Mouse (Mus musculus): ENCODE measurements around the gene Rbm45. TPM values are rescaled to one million over a fixed set of nuclear protein-coding genes. Genes with fewer than 3 reads are reported as not detected.

Rbm45 gene
- polyA plus RNA-seq, 1 experiment from 2014 or later: 14.6 TPM

- Histone ChIP-seq H3K4me1 (replicated peaks) (no peaks in the 10 kb centered on the region), H3K27ac (no peak overlapping the region), H3K27me3 (peaks cover 21% of the 10 kb centered on the region), H3K9ac (no peak overlapping the region), H3K4me2 (no peak overlapping the region), H3K4me3 (no peak overlapping the region), H3K36me3 (no peaks in the 10 kb centered on the region), H3K9me3 (replicated peaks) (no peaks in the 10 kb centered on the region)
- ATAC-seq (replicated peaks; ENCODE audit: insufficient number of reproducible peaks, insufficient read depth, low FRiP score, low read depth): no peak
Measured at GRCm38 (mm10) chr2:76400178-76400577, 30.4 kb downstream of the Rbm45 start.

DNA sequence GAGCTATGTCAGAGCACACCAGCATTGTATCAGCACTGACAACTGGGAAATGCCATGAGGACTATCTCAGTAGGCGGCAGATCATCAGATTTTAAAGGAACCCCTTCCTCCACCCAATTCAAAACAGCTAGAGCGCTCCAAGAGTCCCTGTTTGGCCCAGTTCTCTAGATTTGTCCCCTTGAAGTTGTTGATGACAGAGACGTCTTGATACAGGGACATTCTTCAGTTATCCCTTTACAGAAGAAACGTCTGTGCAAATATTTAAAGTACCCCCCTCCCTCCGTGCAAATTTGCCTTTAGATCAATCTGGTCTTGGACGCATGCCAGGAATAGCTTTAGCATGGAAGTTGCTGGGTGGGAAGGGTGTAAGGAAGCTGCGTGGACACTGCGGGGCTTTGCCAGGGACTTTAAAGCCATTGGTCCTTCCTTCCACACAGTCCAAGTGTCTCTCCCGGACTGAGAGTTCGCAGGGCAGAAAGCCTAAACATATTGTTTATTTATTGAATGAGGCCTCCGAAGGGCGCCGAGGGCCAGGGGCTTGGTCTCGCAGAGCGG, 35.9 kb downstream of the Rbm45 start:
- ATAC-seq (replicated peaks; ENCODE audit: insufficient number of reproducible peaks, insufficient read depth, low FRiP score, low read depth): 0 out of 2 replicates have a peak, but pooled peaks have one; percentile 8
- peaks cover 7% of the 10 kb centered on the region for H3K4me1 ChIP-seq (replicated peaks)
- H3K4me3 ChIP-seq: peak overlapping the region; percentile 93
- H3K9me3 ChIP-seq (replicated peaks): no peaks in the 10 kb centered on the region
- H3K27ac ChIP-seq: peak overlapping the region; percentile 66
- peak overlapping the region; percentile 88 for H3K9ac ChIP-seq
- 4% methylated on average over 15 of the region's 15 CpGs for WGBS
- H3K4me2 ChIP-seq: peak overlapping the region; percentile 99
- no peaks in the 10 kb centered on the region for H3K36me3 ChIP-seq
- peaks cover 25% of the 10 kb centered on the region for H3K27me3 ChIP-seq

GRCm38 (mm10) chr2:76406151-76406936, 36.6 kb downstream of the Rbm45 start, which contains the start of gene Osbpl6:
Gene Osbpl6, plus strand, starts transcription at chr2:76406508.
- Histone ChIP-seq H3K4me1 (replicated peaks) (peaks cover 7% of the 10 kb centered on the region), H3K9me3 (replicated peaks) (no peaks in the 10 kb centered on the region), H3K36me3 (no peaks in the 10 kb centered on the region), H3K9ac (peak within 1 kb of the TSS; percentile 88), H3K4me2 (peak within 1 kb of the TSS; percentile 99), H3K27me3 (peaks cover 25% of the 10 kb centered on the region), H3K4me3 (peak within 1 kb of the TSS; percentile 93), H3K27ac (peak within 1 kb of the TSS; percentile 66)
- peak; percentile 94 for ATAC-seq (replicated peaks; ENCODE audit: insufficient number of reproducible peaks, insufficient read depth, low FRiP score, low read depth)
- WGBS: under 1% methylated on average over 89 of the region's 89 CpGs

DNA sequence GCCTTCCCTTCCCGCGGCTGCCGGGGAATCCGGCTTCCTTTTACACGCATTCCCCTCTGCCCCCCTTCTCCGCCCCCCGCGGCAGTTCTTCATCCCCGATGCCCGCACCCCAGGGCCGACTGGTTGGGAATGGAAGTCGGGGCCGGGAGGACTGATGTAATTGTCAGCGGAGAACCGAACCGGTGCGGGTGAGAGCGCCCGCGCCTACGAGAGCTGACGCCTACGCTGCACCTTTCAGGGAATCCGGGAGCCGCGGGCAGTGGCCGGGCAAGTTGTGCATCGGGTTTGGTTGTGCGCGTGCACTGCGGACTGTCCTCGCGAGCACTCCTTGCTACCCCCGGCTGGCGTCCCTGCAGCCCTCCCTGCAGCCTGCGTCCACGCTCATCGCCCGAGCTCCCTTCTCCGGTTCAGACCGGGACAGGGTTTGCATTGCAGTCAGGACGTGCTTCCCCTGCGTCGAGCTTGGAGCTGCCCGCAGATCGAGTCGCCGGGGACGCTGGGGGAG, 37.2 kb downstream of the Rbm45 start:
- H3K9ac ChIP-seq: peak overlapping the region; percentile 88
- no peaks in the 10 kb centered on the region for H3K36me3 ChIP-seq
- peak overlapping the region; percentile 99 for H3K4me2 ChIP-seq
- H3K4me1 ChIP-seq (replicated peaks): peaks cover 7% of the 10 kb centered on the region
- WGBS: under 1% methylated on average over 48 of the region's 49 CpGs
- H3K27me3 ChIP-seq: peaks cover 22% of the 10 kb centered on the region
- ATAC-seq (replicated peaks; ENCODE audit: insufficient number of reproducible peaks, insufficient read depth, low FRiP score, low read depth): peak; percentile 56
- H3K4me3 ChIP-seq: peak overlapping the region; percentile 93
- no peaks in the 10 kb centered on the region for H3K9me3 ChIP-seq (replicated peaks)
- peak overlapping the region; percentile 66 for H3K27ac ChIP-seq

- no peak overlapping the region for H3K4me3 ChIP-seq
- no peak overlapping the region for H3K27ac ChIP-seq
- H3K36me3 ChIP-seq: no peaks in the 10 kb centered on the region
- no peaks in the 10 kb centered on the region for H3K9me3 ChIP-seq (replicated peaks)
- peaks cover 7% of the 10 kb centered on the region for H3K4me1 ChIP-seq (replicated peaks)
- WGBS: 72% methylated on average over 1 of the region's 1 CpGs
- ATAC-seq (replicated peaks; ENCODE audit: insufficient number of reproducible peaks, insufficient read depth, low FRiP score, low read depth): no peak
- no peak overlapping the region for H3K4me2 ChIP-seq
- peaks cover 10% of the 10 kb centered on the region for H3K27me3 ChIP-seq
- H3K9ac ChIP-seq: no peak overlapping the region
Measured at GRCm38 (mm10) chr2:76409526-76409925, 39.7 kb downstream of the Rbm45 start.

GRCm38 (mm10) chr2:76409986-76410385, 40.2 kb downstream of the Rbm45 start:
- Histone ChIP-seq H3K36me3 (no peaks in the 10 kb centered on the region), H3K4me2 (no peak overlapping the region), H3K9me3 (replicated peaks) (no peaks in the 10 kb centered on the region), H3K27ac (no peak overlapping the region), H3K4me1 (replicated peaks) (peaks cover 7% of the 10 kb centered on the region), H3K4me3 (no peak overlapping the region), H3K27me3 (peaks cover 5% of the 10 kb centered on the region), H3K9ac (no peak overlapping the region)
- 80% methylated on average over 2 of the region's 2 CpGs for WGBS
- ATAC-seq (replicated peaks; ENCODE audit: insufficient number of reproducible peaks, insufficient read depth, low FRiP score, low read depth): no peak

GRCm38 (mm10) chr2:76412924-76413323, 43.1 kb downstream of the Rbm45 start:
- WGBS: 75% methylated on average over 2 of the region's 2 CpGs
- Histone ChIP-seq H3K4me3 (no peak overlapping the region), H3K4me2 (no peak overlapping the region), H3K27ac (no peak overlapping the region), H3K36me3 (no peaks in the 10 kb centered on the region), H3K27me3 (no peaks in the 10 kb centered on the region), H3K9ac (no peak overlapping the region), H3K4me1 (replicated peaks) (no peaks in the 10 kb centered on the region), H3K9me3 (replicated peaks) (no peaks in the 10 kb centered on the region)
- no peak for ATAC-seq (replicated peaks; ENCODE audit: insufficient number of reproducible peaks, insufficient read depth, low FRiP score, low read depth)

GRCm38 (mm10) chr2:76417446-76418141, 47.8 kb downstream of the Rbm45 start:
- Histone ChIP-seq H3K4me2 (no peak overlapping the region), H3K4me1 (replicated peaks) (no peaks in the 10 kb centered on the region), H3K9ac (no peak overlapping the region), H3K36me3 (no peaks in the 10 kb centered on the region), H3K9me3 (replicated peaks) (no peaks in the 10 kb centered on the region), H3K27ac (no peak overlapping the region), H3K27me3 (no peaks in the 10 kb centered on the region), H3K4me3 (no peak overlapping the region)
- no peak for ATAC-seq (replicated peaks; ENCODE audit: insufficient number of reproducible peaks, insufficient read depth, low FRiP score, low read depth)
- 92% methylated on average over 14 of the region's 14 CpGs for WGBS

GRCm38 (mm10) chr2:76418142-76418518, 48.3 kb downstream of the Rbm45 start:
- WGBS: 90% methylated on average over 3 of the region's 3 CpGs
- ATAC-seq (replicated peaks; ENCODE audit: insufficient number of reproducible peaks, insufficient read depth, low FRiP score, low read depth): no peak

GRCm38 (mm10) chr2:76421411-76421924, 51.7 kb downstream of the Rbm45 start:
- Histone ChIP-seq H3K4me3 (no peak overlapping the region), H3K4me1 (replicated peaks) (no peaks in the 10 kb centered on the region), H3K9me3 (replicated peaks) (no peaks in the 10 kb centered on the region), H3K36me3 (no peaks in the 10 kb centered on the region), H3K27ac (no peak overlapping the region), H3K27me3 (no peaks in the 10 kb centered on the region), H3K9ac (no peak overlapping the region), H3K4me2 (no peak overlapping the region)
- no peak for ATAC-seq (replicated peaks; ENCODE audit: insufficient number of reproducible peaks, insufficient read depth, low FRiP score, low read depth)
- 71% methylated on average over 6 of the region's 6 CpGs for WGBS

More at GRCm38 (mm10) chr2:76418142-76418518, 48.3 kb downstream of the Rbm45 start:
- no peak overlapping the region for H3K4me2 ChIP-seq
- H3K27ac ChIP-seq: no peak overlapping the region
- no peak overlapping the region for H3K4me3 ChIP-seq
- no peaks in the 10 kb centered on the region for H3K4me1 ChIP-seq (replicated peaks)
- H3K27me3 ChIP-seq: no peaks in the 10 kb centered on the region
- H3K9ac ChIP-seq: no peak overlapping the region
- H3K9me3 ChIP-seq (replicated peaks): no peaks in the 10 kb centered on the region
- no peaks in the 10 kb centered on the region for H3K36me3 ChIP-seq

- Histone ChIP-seq H3K9ac (no peak overlapping the region), H3K4me3 (no peak overlapping the region), H3K9me3 (replicated peaks) (no peaks in the 10 kb centered on the region), H3K27ac (no peak overlapping the region), H3K4me1 (replicated peaks) (no peaks in the 10 kb centered on the region), H3K4me2 (no peak overlapping the region), H3K27me3 (no peaks in the 10 kb centered on the region), H3K36me3 (no peaks in the 10 kb centered on the region)
- no peak for ATAC-seq (replicated peaks; ENCODE audit: insufficient number of reproducible peaks, insufficient read depth, low FRiP score, low read depth)
- 59% methylated on average over 3 of the region's 3 CpGs for WGBS
Measured at GRCm38 (mm10) chr2:76426816-76427215, 57.0 kb downstream of the Rbm45 start.
